Mouse (Mus musculus) cerebellum, adult 2 months (tissue): ENCODE results near the gene Haao. TPM values are rescaled to one million over a fixed set of nuclear protein-coding genes. Genes with fewer than 3 reads are reported as not detected.

ENCODE experiments used
- DNase-seq, 2 experiments: peaks; one replicate each; pipeline ENCODE4 v3.0.0; 2021
- H3K27ac ChIP-seq: fragments of 200-500 bp; 2 replicates; pipeline ENCODE4 v1.5.1; 2012; ENCODE audit warnings: low read length, control low read depth, inconsistent platforms; ENCODE audit not compliant: insufficient read depth
- H3K27me3 ChIP-seq: fragments of 200-500 bp; 2 replicates; pipeline ENCODE4 v1.6.1; 2012; ENCODE audit warnings: inconsistent platforms, mild to moderate bottlenecking, low read length, moderate library complexity; ENCODE audit not compliant: control insufficient read depth, insufficient read depth
- H3K4me1 ChIP-seq: fragments of 200-500 bp; 2 replicates; pipeline ENCODE4 v1.6.1; 2011; ENCODE audit warnings: low read length; ENCODE audit not compliant: control insufficient read depth, insufficient read depth
- H3K4me3 ChIP-seq: fragments of 200-500 bp; replicated peaks from 2 replicates; pipeline ENCODE3; 2011; ENCODE audit warnings: mild to moderate bottlenecking, low read depth, low read length, control low read depth; ENCODE audit not compliant: insufficient read depth
- CTCF ChIP-seq: fragments of 200-500 bp; IDR thresholded peaks from 2 replicates; pipeline ENCODE4 v1.5.1; 2011; ENCODE audit warnings: low read depth, mild to moderate bottlenecking, control low read depth, low read length, moderate library complexity, borderline replicate concordance; ENCODE audit not compliant: insufficient read depth
- POLR2A ChIP-seq: fragments of 200-500 bp; IDR thresholded peaks from 2 replicates; pipeline ENCODE4 v1.6.1; 2011; ENCODE audit warnings: low read length, control low read depth, borderline replicate concordance; ENCODE audit not compliant: insufficient read depth
- WGBS: fragments of 180-500 bp; shearing (Covaris S2); methylation state at CpG from one replicate; pipeline ENCODE4 v1.1.7; 2018; 5-methylcytosine and 5-hydroxymethylcytosine counted together
- polyA plus RNA-seq: library from polyadenylated mRNA; depleted of rRNA; stranded (reverse); fragments of >200 nt; gene quantifications from 2 replicates; pipeline ENCODE4 v1.2.3, GENCODE M21; 2012

Haao gene
- polyA plus RNA-seq, 1 experiment, result 0.75 TPM

DNA sequence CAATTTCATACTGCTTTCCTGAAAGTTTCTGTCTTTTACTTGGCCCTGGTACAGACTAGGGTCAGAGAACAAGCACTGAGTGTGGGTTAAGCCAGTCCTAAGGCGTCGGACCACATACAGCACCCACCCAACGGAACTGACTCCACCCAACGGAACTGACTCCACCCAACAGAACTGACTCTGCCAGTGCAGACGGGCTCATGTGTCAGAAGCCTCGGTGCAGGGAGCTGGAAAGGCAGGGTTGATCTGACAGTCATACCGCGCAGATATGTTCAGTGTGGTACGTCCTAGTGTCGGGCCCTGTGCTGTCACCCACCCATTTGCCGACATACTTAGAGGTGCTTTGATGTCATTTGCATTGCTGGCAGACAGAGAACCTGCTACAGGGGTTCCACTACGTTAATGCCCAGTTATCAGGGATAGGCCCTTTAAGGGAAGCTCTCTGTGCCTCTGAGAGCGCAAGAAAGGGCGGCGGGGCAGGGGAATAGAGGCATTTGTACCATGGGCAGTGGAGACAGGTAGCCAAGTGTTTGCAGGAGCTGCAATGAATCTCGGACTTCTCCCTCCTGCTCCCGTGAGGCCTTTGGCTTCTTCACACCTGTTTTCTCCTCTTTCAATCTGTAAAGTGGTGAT, 38.5 kb downstream of the Haao start:
- Histone ChIP-seq H3K27me3 (no peaks in the 10 kb centered on the region), H3K27ac (no peak overlapping the region), H3K4me1 (peaks cover 16% of the 10 kb centered on the region), H3K4me3 (no peak overlapping the region)
- WGBS, result 89% methylated on average over 17 of the region's 17 CpGs
- no peak for DNase-seq
- TF ChIP-seq POLR2A (no peak), CTCF (no peak)

DNA sequence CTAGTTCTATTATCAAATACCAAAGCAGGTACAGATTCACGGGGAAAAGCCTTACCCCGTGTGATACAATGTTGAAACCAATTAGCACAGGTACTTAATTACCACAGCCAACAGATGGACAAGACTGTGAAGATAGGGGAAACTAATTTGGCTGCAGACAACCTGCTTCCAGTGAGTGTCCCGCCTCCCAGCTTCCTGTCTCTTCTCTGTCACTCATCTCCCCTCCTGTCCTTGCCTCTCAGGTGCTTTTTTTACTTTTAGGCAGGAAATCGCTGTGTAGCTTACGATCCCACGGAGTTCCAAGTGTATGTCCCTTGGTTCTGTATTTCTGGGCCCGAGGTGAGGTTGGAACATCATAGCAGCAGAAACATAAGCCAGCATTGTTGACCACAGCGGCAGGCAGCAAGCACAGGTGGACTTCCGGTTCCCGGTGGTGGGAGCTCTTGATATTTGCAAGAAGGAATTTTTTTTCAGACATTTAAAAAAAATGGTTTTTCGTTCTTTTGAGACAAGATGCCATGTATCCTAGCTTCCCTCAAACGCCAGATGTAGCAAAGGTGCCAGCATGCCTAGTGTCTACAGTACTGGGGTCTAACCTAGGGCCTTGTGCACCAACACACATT, 39.2 kb downstream of the Haao start:
- peaks cover 16% of the 10 kb centered on the region for H3K4me1 ChIP-seq
- H3K4me3 ChIP-seq, result no peak overlapping the region
- no peaks in the 10 kb centered on the region for H3K27me3 ChIP-seq
- no peak for DNase-seq
- H3K27ac ChIP-seq, result no peak overlapping the region
- TF ChIP-seq POLR2A (no peak), CTCF (no peak)
- WGBS, result 89% methylated on average over 12 of the region's 12 CpGs

DNA sequence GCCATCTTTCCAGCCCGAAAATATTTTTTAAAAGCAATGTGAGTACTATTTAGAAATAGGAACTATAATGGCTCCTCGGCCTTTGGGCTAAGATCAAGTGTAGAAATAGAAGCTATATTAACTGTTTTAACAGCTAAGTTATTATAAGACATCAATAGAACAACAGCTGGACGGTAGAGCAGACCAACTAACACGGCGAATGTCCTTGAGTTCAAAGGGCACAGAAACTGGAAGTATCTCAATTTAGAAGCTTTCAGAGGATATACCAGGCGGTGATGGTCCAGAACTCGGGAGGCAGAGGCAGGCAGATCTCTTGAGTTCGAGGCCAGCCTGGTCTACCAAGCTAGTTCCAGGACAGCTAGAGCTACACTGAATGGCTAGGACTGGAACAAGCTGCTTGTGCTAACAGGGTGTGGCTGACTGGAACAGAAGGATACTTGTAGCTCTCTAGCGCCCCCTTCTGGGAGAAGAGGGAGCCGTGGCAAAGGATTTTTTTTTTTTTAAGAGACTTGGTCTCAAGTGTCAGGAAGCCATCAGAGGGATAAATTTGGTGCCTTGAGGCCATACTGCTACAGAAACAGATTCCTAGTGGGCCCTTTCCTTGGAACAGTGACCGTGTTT, 39.9 kb downstream of the Haao start:
- peak; percentile 65 for TF ChIP-seq CTCF
- TF ChIP-seq POLR2A, result no peak
- Histone ChIP-seq H3K4me3 (no peak overlapping the region), H3K4me1 (peaks cover 12% of the 10 kb centered on the region; the same call in 1 of the 2 replicates), H3K27me3 (no peaks in the 10 kb centered on the region), H3K27ac (no peak overlapping the region)
- 76% methylated on average over 11 of the region's 11 CpGs for WGBS
- peak; percentile 64 to 72 for DNase-seq

- TF ChIP-seq POLR2A, result no peak
- TF ChIP-seq CTCF, result no peak
- H3K27me3 ChIP-seq, result no peaks in the 10 kb centered on the region
- H3K4me1 ChIP-seq, result peaks cover 6% of the 10 kb centered on the region; the same call in 1 of the 2 replicates
- H3K4me3 ChIP-seq, result no peak overlapping the region
- no peak for DNase-seq
- 81% methylated on average over 7 of the region's 7 CpGs for WGBS
- H3K27ac ChIP-seq, result no peak overlapping the region
Observed at GRCm38 (mm10) chr17:83807345-83807744, 40.4 kb downstream of the Haao start.

DNA sequence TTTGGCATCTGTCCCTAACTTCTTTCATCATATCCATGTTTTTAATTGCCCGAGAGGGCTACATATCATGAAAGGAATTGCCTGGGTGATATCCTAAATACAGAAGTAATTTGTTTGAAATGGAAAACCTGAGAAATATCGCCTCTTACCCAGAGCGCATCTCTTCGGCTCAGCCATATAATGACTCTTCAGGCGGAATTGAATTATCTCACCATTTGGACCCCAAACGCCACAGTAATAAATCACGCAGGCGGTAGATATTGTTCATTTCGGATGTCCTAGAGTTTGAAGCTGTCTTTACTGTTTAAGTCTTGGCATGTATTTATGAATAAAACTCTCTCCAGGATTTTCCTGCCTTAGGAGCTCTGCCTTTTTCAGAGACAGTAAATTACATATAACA, 42.7 kb downstream of the Haao start:
- TF ChIP-seq POLR2A, result no peak
- no peak for TF ChIP-seq CTCF
- Histone ChIP-seq H3K4me1 (no peaks in the 10 kb centered on the region), H3K27me3 (no peaks in the 10 kb centered on the region), H3K4me3 (no peak overlapping the region), H3K27ac (no peak overlapping the region)
- no peak for DNase-seq
- WGBS, result 93% methylated on average over 9 of the region's 9 CpGs

GRCm38 (mm10) chr17:83803987-83804386, 43.8 kb downstream of the Haao start:
- TF ChIP-seq CTCF (no peak), POLR2A (no peak)
- DNase-seq, result no peak
- Histone ChIP-seq H3K27me3 (no peaks in the 10 kb centered on the region), H3K4me1 (no peaks in the 10 kb centered on the region), H3K4me3 (no peak overlapping the region), H3K27ac (no peak overlapping the region)
- WGBS, result 83% methylated on average over 9 of the region's 9 CpGs

GRCm38 (mm10) chr17:83799506-83800050, 48.2 kb downstream of the Haao start:
- whole genome bisulfite sequencing, result 78% methylated on average over 11 of the region's 11 CpGs
- no peaks in the 10 kb centered on the region for H3K27me3 ChIP-seq
- no peak for DNase-seq

More at GRCm38 (mm10) chr17:83799506-83800050, 48.2 kb downstream of the Haao start:
- Histone ChIP-seq H3K4me1 (no peaks in the 10 kb centered on the region), H3K4me3 (no peak overlapping the region), H3K27ac (no peak overlapping the region)
- no peak for TF ChIP-seq CTCF
- no peak for TF ChIP-seq POLR2A
